Mouse (Mus musculus) embryo, embryonic 11 days (tissue): ENCODE data around the gene Cyp2c66.
"Not testable (repeated sequence)": the region's sequence is repeated elsewhere in the genome, so short reads cannot be mapped to it uniquely, and the experiment has no call there.

Source experiments
- DNase-seq: peaks from one replicate; pipeline ENCODE4 v3.0.0-alpha.2; 2015

Cyp2c66 gene

DNA sequence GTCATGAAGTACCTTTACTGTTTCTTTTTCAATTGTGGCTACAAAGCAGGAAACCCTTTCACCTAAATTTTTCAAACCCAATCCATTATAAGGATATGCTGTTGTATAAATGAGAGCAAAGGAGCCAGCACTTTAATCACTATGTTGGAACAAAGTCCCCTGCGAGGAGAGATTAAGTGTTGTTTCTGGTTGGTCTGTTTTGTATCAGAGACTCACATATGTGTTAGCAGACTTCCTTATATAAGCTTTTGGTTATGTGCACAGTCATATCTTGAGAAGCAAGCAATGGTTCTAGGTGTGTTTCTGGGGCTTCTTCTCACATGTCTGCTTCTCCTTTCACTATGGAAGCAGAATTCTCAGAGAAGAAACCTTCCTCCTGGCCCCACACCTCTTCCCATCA, at the start of gene Cyp2c66:
Gene Cyp2c66 (plus strand): TSS at position 255 of the 400 bp plus-strand sequence.
- DNase-seq: no peak

DNA sequence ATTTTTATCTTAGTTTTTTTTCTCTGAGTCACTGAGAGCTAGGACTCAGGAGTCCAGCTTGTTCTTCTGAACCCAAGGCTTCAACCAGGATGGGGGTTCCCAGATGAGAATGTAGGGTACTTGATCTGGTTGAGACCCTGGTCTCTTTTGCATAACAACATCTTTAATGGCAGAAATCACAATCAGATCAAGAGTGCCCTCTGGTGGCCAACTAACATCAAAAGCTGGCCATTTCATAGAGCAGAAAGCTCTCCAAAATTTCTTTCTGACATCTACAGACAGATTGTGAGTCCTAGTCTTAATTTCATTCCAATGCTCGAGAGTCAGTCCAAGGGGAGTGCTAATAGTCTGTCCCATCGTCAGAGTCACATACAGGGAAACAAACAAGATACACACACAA, 14.9 kb upstream of the Cyp2c66 start:
- DNase-seq: peak; percentile 2

DNA sequence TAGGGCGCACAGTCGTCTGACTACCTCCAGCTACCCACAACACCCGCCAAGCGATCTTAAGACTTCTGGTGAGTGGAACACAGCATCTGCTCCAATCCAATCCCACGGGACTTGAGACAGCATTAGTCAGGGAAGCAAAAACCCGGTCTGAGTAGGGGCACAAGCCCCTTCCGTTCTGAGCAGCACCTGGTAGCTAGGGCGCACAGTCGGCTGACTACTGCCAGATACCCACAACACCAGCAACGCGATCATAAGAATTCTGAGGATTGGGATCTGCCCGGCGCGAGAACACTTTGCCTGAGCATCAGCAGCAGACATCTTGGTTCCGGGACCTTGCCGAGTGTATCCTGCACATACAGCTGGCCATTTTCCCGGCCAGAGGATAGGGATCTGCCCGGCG, 43.1 kb downstream of the Cyp2c66 start:
- not testable (repeated sequence) for DNase-seq
